Mouse (Mus musculus) skeletal muscle tissue, postnatal 0 days (tissue): Measurements from ENCODE around the gene Ugt2b34. TPM values are rescaled to one million over a fixed set of nuclear protein-coding genes. Genes with fewer than 3 reads are reported as not detected.

Source experiments
- polyA plus RNA-seq: library from polyadenylated mRNA; unstranded; fragments of >200 nt; fragmentation: Nextera tagmentation; extraction: Ambion mirVana; gene quantifications from 2 replicates; pipeline ENCODE4 v1.2.1, GENCODE M21; 2015

Ugt2b34 gene
- 0.08 TPM in 1 of 2 replicates, not detected in the other for polyA plus RNA-seq

GRCm38 (mm10) chr5:86906758-86907157, at the start of gene Ugt2b34:
TSS of gene Ugt2b34 (minus strand) at chr5:86906937.

DNA sequence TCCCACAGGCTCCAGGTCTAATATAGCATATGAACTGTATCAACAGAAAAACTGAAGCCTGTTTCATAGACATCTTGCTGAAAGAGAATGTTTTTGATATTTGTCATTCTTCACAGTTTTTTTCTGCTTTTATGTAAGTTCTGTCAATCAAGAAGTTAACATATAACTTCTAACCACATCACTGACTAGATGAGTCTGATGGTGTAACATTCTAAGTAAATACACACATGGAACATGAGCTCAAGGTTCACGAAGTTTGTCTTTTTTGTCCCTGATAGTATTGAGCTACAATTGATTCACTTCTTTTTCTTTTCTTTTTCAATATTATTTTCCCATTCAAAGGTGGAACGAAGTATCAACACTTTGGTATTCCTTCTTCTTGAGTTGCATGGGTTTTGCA, 19.7 kb upstream of the Ugt2b34 start, which contains the start of gene Ugt2b1:
Gene Ugt2b1, minus strand, starts transcription at position 105 of the 400 bp plus-strand sequence.

Other genes starting within 250 kb of the Ugt2b34 start
- gene Tmprss11b, start 230.6 kb downstream of the Ugt2b34 start, polyA plus RNA-seq = not detected in 2 replicates
- not detected in 2 replicates for gene Tmprss11e, start 161.1 kb downstream of the Ugt2b34 start, polyA plus RNA-seq
- gene Ythdc1, start 102.7 kb downstream of the Ugt2b34 start, polyA plus RNA-seq = 18.3 and 18.5 TPM in 2 replicates
- gene Ugt2b1, start 19.6 kb upstream of the Ugt2b34 start, polyA plus RNA-seq = not detected in 2 replicates
- 0.04 TPM in 1 of 2 replicates, not detected in the other for gene Ugt2b35, start 93.9 kb upstream of the Ugt2b34 start, polyA plus RNA-seq
- not detected in 2 replicates for gene Ugt2b36, start 185.6 kb upstream of the Ugt2b34 start, polyA plus RNA-seq
- 0.18 TPM in 1 of 2 replicates, not detected in the other for gene Ugt2b5, start 233.4 kb upstream of the Ugt2b34 start, polyA plus RNA-seq